Mouse (Mus musculus): ENCODE data around the gene Klhl26. TPM values are rescaled to one million over a fixed set of nuclear protein-coding genes. Genes with fewer than 3 reads are reported as not detected.

The Klhl26 gene
- polyA plus RNA-seq, 1 experiment, result 20.2 TPM

DNA sequence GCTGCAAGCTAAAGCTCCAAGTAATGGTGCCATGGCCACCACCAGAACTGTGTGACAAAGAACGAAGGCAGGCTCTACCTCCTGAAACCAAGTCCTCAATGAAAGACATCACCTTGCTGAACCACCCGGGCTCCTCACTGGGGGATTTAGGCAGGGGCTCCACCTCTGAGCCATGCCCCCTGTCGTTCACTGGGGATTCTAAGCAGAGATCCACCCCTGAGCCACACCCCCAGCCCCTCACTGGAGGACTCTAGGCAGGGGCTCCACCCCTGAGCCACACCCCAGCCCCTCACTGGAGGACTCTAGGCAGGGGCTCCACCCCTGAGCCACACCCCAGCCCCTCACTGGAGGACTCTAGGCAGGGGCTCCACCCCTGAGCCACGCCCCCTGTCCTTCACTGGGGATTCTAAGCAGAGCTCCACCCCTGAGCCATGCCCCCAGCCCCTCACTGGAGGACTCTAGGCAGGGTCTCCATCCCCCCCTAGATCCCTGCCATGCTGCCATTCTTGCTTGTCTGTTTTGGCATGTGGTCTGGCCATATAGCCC lies 43.7 kb downstream of the Klhl26 start:
- Histone ChIP-seq H3K27ac (ENCODE audit: insufficient read depth, low read depth, low read length) (no peak overlapping the region), H3K27me3 (replicated peaks; ENCODE audit: control insufficient read depth, insufficient read depth, low read length) (no peaks in the 10 kb centered on the region), H3K36me3 (ENCODE audit: control insufficient read depth, insufficient read depth, low read length) (no peaks in the 10 kb centered on the region), H3K4me1 (ENCODE audit: control insufficient read depth, insufficient read depth, low read length) (no peaks in the 10 kb centered on the region), H3K4me3 (ENCODE audit: insufficient read depth, low read depth, low read length) (no peak overlapping the region)
- 59% methylated on average over 4 of the region's 4 CpGs for WGBS
- TF ChIP-seq POLR2A (IDR thresholded peaks at IDR 0.05; ENCODE audit: low read depth, low read length), result no peak
- no peak for TF ChIP-seq CTCF (conservative IDR thresholded peaks at IDR 0.05; ENCODE audit: insufficient read depth, insufficient read length, low read depth, low read length)
- no peak for DNase-seq

GRCm38 (mm10) chr8:70431213-70431612 lies 45.6 kb downstream of the Klhl26 start:
- Histone ChIP-seq H3K4me3 (ENCODE audit: insufficient read depth, low read depth, low read length) (no peak overlapping the region), H3K27me3 (replicated peaks; ENCODE audit: control insufficient read depth, insufficient read depth, low read length) (no peaks in the 10 kb centered on the region), H3K27ac (ENCODE audit: insufficient read depth, low read depth, low read length) (no peak overlapping the region), H3K4me1 (ENCODE audit: control insufficient read depth, insufficient read depth, low read length) (no peaks in the 10 kb centered on the region), H3K36me3 (ENCODE audit: control insufficient read depth, insufficient read depth, low read length) (no peaks in the 10 kb centered on the region)
- 94% methylated on average over 4 of the region's 4 CpGs for WGBS
- no peak for TF ChIP-seq POLR2A (IDR thresholded peaks at IDR 0.05; ENCODE audit: low read depth, low read length)
- no peak for TF ChIP-seq CTCF (conservative IDR thresholded peaks at IDR 0.05; ENCODE audit: insufficient read depth, insufficient read length, low read depth, low read length)
- no peak for DNase-seq

DNA sequence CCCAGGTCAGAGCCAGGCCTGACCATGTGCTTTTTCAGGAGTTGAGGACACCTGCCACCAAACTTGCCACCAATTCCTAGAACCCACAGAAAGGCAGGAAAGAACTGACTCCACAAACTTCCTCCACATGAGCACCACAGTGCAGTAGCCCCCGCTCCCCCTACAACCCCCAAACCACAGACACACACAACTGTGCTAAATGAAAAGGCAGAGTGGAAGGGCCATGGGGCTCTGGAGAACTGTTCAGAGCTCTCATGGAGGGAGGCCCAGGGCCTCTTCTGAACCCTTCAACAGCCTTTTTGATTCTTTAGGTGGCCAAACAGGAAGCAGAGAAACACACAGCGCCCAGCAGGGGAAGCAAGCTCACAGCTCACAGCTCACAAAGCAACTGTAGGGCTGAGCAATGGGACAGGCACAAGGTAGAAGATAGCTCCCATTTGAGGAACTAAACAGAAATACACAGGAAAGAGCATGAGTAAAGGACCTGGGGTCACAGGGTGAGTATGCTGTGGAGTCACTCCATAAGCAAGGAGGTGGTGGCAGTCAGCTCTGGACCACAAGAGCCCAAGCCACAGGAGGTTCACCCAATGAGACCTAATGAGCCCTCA lies 50.4 kb downstream of the Klhl26 start:
- Histone ChIP-seq H3K27me3 (replicated peaks; ENCODE audit: control insufficient read depth, insufficient read depth, low read length) (no peaks in the 10 kb centered on the region), H3K27ac (ENCODE audit: insufficient read depth, low read depth, low read length) (no peak overlapping the region), H3K4me3 (ENCODE audit: insufficient read depth, low read depth, low read length) (no peak overlapping the region), H3K4me1 (ENCODE audit: control insufficient read depth, insufficient read depth, low read length) (no peaks in the 10 kb centered on the region), H3K36me3 (ENCODE audit: control insufficient read depth, insufficient read depth, low read length) (no peaks in the 10 kb centered on the region)
- DNase-seq, result no peak
- no peak for TF ChIP-seq CTCF (conservative IDR thresholded peaks at IDR 0.05; ENCODE audit: insufficient read depth, insufficient read length, low read depth, low read length)
- no peak for TF ChIP-seq POLR2A (IDR thresholded peaks at IDR 0.05; ENCODE audit: low read depth, low read length)
- WGBS, result 96% methylated on average over 2 of the region's 2 CpGs

- DNase-seq, result no peak
- Histone ChIP-seq H3K27me3 (replicated peaks; ENCODE audit: control insufficient read depth, insufficient read depth, low read length) (no peaks in the 10 kb centered on the region), H3K4me1 (ENCODE audit: control insufficient read depth, insufficient read depth, low read length) (no peaks in the 10 kb centered on the region), H3K4me3 (ENCODE audit: insufficient read depth, low read depth, low read length) (no peak overlapping the region), H3K27ac (ENCODE audit: insufficient read depth, low read depth, low read length) (no peak overlapping the region), H3K36me3 (ENCODE audit: control insufficient read depth, insufficient read depth, low read length) (no peaks in the 10 kb centered on the region)
- 94% methylated on average over 2 of the region's 2 CpGs for WGBS
- no peak for TF ChIP-seq CTCF (conservative IDR thresholded peaks at IDR 0.05; ENCODE audit: insufficient read depth, insufficient read length, low read depth, low read length)
- no peak for TF ChIP-seq POLR2A (IDR thresholded peaks at IDR 0.05; ENCODE audit: low read depth, low read length)
Observed at GRCm38 (mm10) chr8:70422722-70423121, 54.0 kb downstream of the Klhl26 start.

DNA sequence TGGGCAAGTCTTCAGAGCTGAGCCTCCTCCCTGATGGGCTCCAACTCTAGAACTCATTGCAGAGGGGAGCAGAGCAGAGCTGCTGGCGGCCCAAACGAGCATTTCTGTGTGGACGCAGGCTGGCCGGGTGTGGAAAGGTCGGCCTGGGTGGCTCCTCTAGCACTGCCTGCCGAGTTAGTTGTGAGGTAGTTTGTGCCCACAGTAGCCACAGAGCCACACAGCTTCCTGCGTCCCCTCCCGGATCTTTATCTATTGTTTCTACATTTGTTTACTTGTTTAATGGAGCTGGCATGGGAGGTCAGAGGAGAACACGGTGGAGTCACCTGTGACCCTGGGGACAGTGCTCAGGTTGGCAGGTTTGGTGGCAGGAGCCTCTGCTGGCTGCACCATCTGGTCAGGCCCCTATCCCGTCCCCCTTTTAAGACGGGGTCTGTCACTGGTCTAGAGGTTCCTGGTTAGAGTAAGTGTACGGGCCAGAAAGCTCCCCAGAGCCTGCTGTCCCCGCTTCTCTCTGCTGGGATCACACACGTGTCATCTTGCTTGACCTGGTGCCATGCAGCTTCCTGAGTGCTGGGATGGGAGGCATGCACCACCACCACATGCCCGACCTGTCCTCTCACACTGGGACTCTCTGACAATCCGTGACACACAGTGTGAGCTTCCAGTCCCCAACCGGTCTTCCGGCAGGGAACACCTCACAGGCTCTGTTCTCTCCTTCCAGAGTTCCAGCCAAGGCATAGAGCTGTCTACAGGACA lies 55.2 kb downstream of the Klhl26 start:
- no peak overlapping the region for H3K27ac ChIP-seq (ENCODE audit: insufficient read depth, low read depth, low read length)
- no peaks in the 10 kb centered on the region for H3K27me3 ChIP-seq (replicated peaks; ENCODE audit: control insufficient read depth, insufficient read depth, low read length)
- no peak overlapping the region for H3K4me3 ChIP-seq (ENCODE audit: insufficient read depth, low read depth, low read length)
- H3K4me1 ChIP-seq (ENCODE audit: control insufficient read depth, insufficient read depth, low read length), result no peaks in the 10 kb centered on the region
- no peak for TF ChIP-seq CTCF (conservative IDR thresholded peaks at IDR 0.05; ENCODE audit: insufficient read depth, insufficient read length, low read depth, low read length)
- no peak for DNase-seq
- WGBS, result 67% methylated on average over 18 of the region's 18 CpGs
- no peaks in the 10 kb centered on the region for H3K36me3 ChIP-seq (ENCODE audit: control insufficient read depth, insufficient read depth, low read length)

GRCm38 (mm10) chr8:70419879-70420643 lies 56.7 kb downstream of the Klhl26 start:
- WGBS, result 86% methylated on average over 11 of the region's 11 CpGs
- TF ChIP-seq POLR2A (IDR thresholded peaks at IDR 0.05; ENCODE audit: low read depth, low read length), result no peak
- no peak for TF ChIP-seq CTCF (conservative IDR thresholded peaks at IDR 0.05; ENCODE audit: insufficient read depth, insufficient read length, low read depth, low read length)
- Histone ChIP-seq H3K27ac (ENCODE audit: insufficient read depth, low read depth, low read length) (no peak overlapping the region), H3K4me1 (ENCODE audit: control insufficient read depth, insufficient read depth, low read length) (no peaks in the 10 kb centered on the region), H3K27me3 (replicated peaks; ENCODE audit: control insufficient read depth, insufficient read depth, low read length) (no peaks in the 10 kb centered on the region), H3K36me3 (ENCODE audit: control insufficient read depth, insufficient read depth, low read length) (no peaks in the 10 kb centered on the region), H3K4me3 (ENCODE audit: insufficient read depth, low read depth, low read length) (no peak overlapping the region)
- no peak for DNase-seq

- Histone ChIP-seq H3K27me3 (replicated peaks; ENCODE audit: control insufficient read depth, insufficient read depth, low read length) (no peaks in the 10 kb centered on the region), H3K36me3 (ENCODE audit: control insufficient read depth, insufficient read depth, low read length) (no peaks in the 10 kb centered on the region), H3K27ac (ENCODE audit: insufficient read depth, low read depth, low read length) (no peak overlapping the region), H3K4me3 (ENCODE audit: insufficient read depth, low read depth, low read length) (no peak overlapping the region), H3K4me1 (ENCODE audit: control insufficient read depth, insufficient read depth, low read length) (no peaks in the 10 kb centered on the region)
- no peak for TF ChIP-seq CTCF (conservative IDR thresholded peaks at IDR 0.05; ENCODE audit: insufficient read depth, insufficient read length, low read depth, low read length)
- no peak for TF ChIP-seq POLR2A (IDR thresholded peaks at IDR 0.05; ENCODE audit: low read depth, low read length)
- 51% methylated on average over 14 of the region's 14 CpGs for WGBS
- DNase-seq, result peak; percentile 17
Observed at GRCm38 (mm10) chr8:70418954-70419353, 57.8 kb downstream of the Klhl26 start.
